Mouse (Mus musculus) thymus, adult 2 months (tissue): ENCODE data around the gene Mmp27. TPM values are rescaled to one million over a fixed set of nuclear protein-coding genes. Genes with fewer than 3 reads are reported as not detected.

Experiments used
- DNase-seq: peaks from one replicate; pipeline ENCODE4 v3.0.0; 2021
- H3K27ac ChIP-seq: fragments of 200-500 bp; 2 replicates; pipeline ENCODE4 v1.5.1; 2012; ENCODE audit warnings: low read length, control low read depth; ENCODE audit not compliant: control insufficient read depth, insufficient read depth
- H3K27me3 ChIP-seq: fragments of 200-500 bp; 2 replicates; pipeline ENCODE4 v1.6.1; 2012; ENCODE audit warnings: mild to moderate bottlenecking, low read length, moderate library complexity, mixed read lengths; ENCODE audit not compliant: control insufficient read depth, insufficient read depth
- H3K36me3 ChIP-seq: fragments of 200-500 bp; 2 replicates; pipeline ENCODE4 v1.6.1; 2012; ENCODE audit warnings: mild to moderate bottlenecking, low read length, moderate library complexity; ENCODE audit not compliant: control insufficient read depth, insufficient read depth
- H3K4me1 ChIP-seq: fragments of 200-500 bp; replicated peaks from 2 replicates; pipeline ENCODE4 v1.6.1; 2012; ENCODE audit warnings: low read length; ENCODE audit not compliant: control insufficient read depth, insufficient read depth
- H3K4me3 ChIP-seq: fragments of 200-500 bp; 2 replicates; pipeline ENCODE4 v1.5.1; 2012; ENCODE audit warnings: mild to moderate bottlenecking, low read length, control low read depth, moderate library complexity; ENCODE audit not compliant: control insufficient read depth, insufficient read depth
- CTCF ChIP-seq: fragments of 200-500 bp; IDR thresholded peaks from 2 replicates; pipeline ENCODE4 v1.5.1; 2012; ENCODE audit warnings: mild to moderate bottlenecking, control low read depth, low read length, moderate library complexity, borderline replicate concordance; ENCODE audit not compliant: control insufficient read depth, poor library complexity, insufficient read depth; ENCODE audit errors: extremely low read depth
- POLR2A ChIP-seq: fragments of 200-500 bp; IDR thresholded peaks from 2 replicates; pipeline ENCODE4 v1.6.1; 2012; ENCODE audit warnings: mild to moderate bottlenecking, low read length, control low read depth, moderate library complexity; ENCODE audit not compliant: control insufficient read depth, poor library complexity, insufficient read depth; ENCODE audit errors: extremely low read depth
- WGBS: fragments of 180-500 bp; shearing (Covaris S2); methylation state at CpG from one replicate; pipeline ENCODE4 v1.1.7; 2018; 5-methylcytosine and 5-hydroxymethylcytosine counted together
- polyA plus RNA-seq: library from polyadenylated mRNA; depleted of rRNA; stranded (reverse); fragments of >200 nt; gene quantifications from 2 replicates; pipeline ENCODE4 v1.2.3, GENCODE M21; 2012; rRNA removed

The Mmp27 gene
- polyA plus RNA-seq = 0.24 and 0.47 TPM in 2 replicates

DNA sequence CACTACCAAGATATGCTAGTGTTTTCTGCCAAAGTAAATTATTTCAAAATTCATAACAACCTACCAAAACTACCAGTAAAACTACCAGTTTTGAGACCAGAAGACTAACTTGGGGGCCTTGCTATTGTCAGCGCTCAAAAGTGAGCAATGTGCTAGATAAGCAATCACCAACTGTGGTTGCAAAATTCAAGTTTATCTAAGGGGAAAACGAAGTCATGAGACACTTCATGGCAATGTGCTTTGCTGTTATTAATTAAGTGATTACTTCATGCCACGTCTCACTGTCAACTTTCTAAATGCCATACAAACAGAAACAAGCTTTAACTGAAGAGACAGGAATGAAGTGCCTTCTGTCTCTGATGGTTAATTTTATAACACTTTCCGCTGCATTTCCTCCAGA is at the start of gene Mmp27:
Gene Mmp27, plus strand, starts transcription at position 235 of the 400 bp plus-strand sequence.
- Histone ChIP-seq H3K27ac (no peak within 1 kb of the TSS), H3K4me1 (0 out of 2 replicates have a peak, but pooled peaks cover 2% of the 10 kb centered on the region), H3K4me3 (no peak within 1 kb of the TSS), H3K36me3 (no peaks in the 10 kb centered on the region), H3K27me3 (no peaks in the 10 kb centered on the region)
- TF ChIP-seq CTCF (no peak), POLR2A (no peak)
- no peak for DNase-seq
- 87% methylated on average over 4 of the region's 4 CpGs for WGBS

DNA sequence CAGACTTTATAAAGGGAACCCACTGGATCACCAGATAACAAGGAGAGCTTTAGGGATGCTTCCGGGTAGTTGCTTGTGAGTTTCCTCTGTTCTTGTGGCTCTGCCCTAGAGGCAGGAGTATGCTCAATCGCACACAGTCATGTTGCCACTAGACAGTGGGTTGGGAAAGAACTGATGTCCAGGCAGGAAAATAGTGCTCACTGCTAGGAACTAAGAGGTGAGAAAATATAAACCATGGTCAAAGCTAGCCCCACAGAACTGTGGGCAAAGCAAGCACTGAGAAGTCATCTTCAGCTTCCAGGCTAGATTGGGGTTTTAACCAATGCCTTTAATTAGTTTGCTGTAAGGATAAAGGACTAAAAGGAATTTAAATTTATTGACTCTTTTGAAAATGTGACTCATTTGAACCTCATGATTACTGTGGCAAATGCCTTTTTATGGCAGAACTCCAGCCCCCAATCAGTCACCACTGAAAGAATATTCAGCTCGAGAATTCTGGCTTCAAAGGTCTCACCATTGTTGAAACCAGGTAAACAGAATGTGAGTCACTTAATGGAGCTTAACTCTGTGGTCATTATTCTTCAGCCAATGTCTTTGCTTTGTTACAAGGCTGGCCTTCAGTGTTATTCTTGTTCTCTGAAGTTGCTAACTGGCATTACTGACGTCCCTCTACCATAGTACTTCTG is 44.8 kb upstream of the Mmp27 start:
- no peak for DNase-seq
- Histone ChIP-seq H3K27ac (no peak overlapping the region), H3K36me3 (no peaks in the 10 kb centered on the region), H3K27me3 (no peaks in the 10 kb centered on the region), H3K4me3 (no peak overlapping the region), H3K4me1 (no peaks in the 10 kb centered on the region)
- TF ChIP-seq CTCF (no peak), POLR2A (no peak)
- 88% methylated on average over 4 of the region's 4 CpGs for WGBS

- Histone ChIP-seq H3K27ac (no peak overlapping the region), H3K4me1 (no peaks in the 10 kb centered on the region), H3K27me3 (no peaks in the 10 kb centered on the region), H3K4me3 (no peak overlapping the region), H3K36me3 (no peaks in the 10 kb centered on the region)
- no peak for DNase-seq
- no peak for TF ChIP-seq POLR2A
Measured at GRCm38 (mm10) chr9:7542763-7543162, 28.4 kb upstream of the Mmp27 start.

- Histone ChIP-seq H3K4me3 (no peak overlapping the region), H3K27me3 (no peaks in the 10 kb centered on the region), H3K27ac (no peak overlapping the region), H3K4me1 (no peaks in the 10 kb centered on the region), H3K36me3 (no peaks in the 10 kb centered on the region)
- WGBS = 93% methylated on average over 1 of the region's 1 CpGs
- TF ChIP-seq POLR2A (no peak), CTCF (no peak)
- no peak for DNase-seq
Measured at GRCm38 (mm10) chr9:7544923-7545457, 26.2 kb upstream of the Mmp27 start.

DNA sequence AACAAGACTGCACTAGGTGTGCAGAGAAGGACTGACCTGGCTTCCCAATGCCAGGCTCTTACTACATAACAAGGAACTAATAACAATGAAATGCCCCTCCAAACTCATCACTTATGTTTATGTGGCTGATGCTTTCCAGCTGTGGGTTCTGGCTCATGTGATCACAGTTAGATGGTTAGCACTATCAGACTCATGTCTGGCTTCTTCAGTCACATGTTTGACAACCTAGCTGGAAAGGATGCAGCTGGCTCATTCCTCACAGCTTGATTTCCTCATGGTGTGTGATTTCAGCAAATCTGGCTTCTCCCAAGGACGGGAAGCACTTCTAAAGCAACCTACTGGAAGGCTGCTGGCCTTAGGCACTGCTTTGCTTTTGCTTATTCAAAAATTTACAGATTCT is 25.7 kb upstream of the Mmp27 start:
- Histone ChIP-seq H3K27me3 (no peaks in the 10 kb centered on the region), H3K36me3 (no peaks in the 10 kb centered on the region), H3K27ac (no peak overlapping the region), H3K4me3 (no peak overlapping the region), H3K4me1 (no peaks in the 10 kb centered on the region)
- TF ChIP-seq CTCF (no peak), POLR2A (no peak)
- DNase-seq = no peak
- 75% methylated on average over 1 of the region's 1 CpGs for WGBS

- 97% methylated on average over 7 of the region's 7 CpGs for WGBS
- no peaks in the 10 kb centered on the region for H3K36me3 ChIP-seq
- H3K27me3 ChIP-seq = no peaks in the 10 kb centered on the region
- H3K4me1 ChIP-seq = no peaks in the 10 kb centered on the region
- no peak for DNase-seq
- no peak overlapping the region for H3K27ac ChIP-seq
- no peak overlapping the region for H3K4me3 ChIP-seq
- TF ChIP-seq CTCF (no peak), POLR2A (no peak)
Measured at GRCm38 (mm10) chr9:7545920-7546319, 25.3 kb upstream of the Mmp27 start.

DNA sequence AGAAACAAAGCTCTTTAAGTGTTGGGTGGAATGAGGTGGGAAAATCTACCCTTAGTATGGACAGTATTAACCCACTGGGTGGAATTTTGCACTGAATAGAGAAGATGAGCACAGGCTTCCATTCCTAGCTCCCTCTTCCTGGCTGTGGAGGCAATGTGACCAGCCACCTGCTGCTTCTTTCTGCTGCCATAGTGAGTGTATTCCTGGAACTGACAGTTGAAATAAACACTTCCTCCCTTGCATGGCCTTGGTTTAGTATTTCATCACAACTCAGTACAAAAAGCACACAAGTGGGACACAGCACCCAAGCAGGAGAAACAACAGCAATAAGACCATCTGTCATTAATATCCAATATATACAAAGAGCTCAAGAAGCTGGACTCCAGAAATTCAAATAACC is 19.3 kb upstream of the Mmp27 start:
- no peak for DNase-seq
- H3K36me3 ChIP-seq = no peaks in the 10 kb centered on the region
- H3K4me1 ChIP-seq = no peaks in the 10 kb centered on the region
- no peak overlapping the region for H3K4me3 ChIP-seq
- TF ChIP-seq POLR2A (no peak), CTCF (no peak)
- no peak overlapping the region for H3K27ac ChIP-seq
- no peaks in the 10 kb centered on the region for H3K27me3 ChIP-seq
